Mouse (Mus musculus) liver, embryonic 16.5 days (tissue): ENCODE results near the gene E130208F15Rik. TPM values are rescaled to one million over a fixed set of nuclear protein-coding genes. Genes with fewer than 3 reads are reported as not detected.

Source experiments
- ATAC-seq: fragments of 200-750 bp; cut with Nextera tagmentation; 2 replicates; pipeline ENCODE4 v1.8.0; 2017; ENCODE audit warnings: low read depth, mild to moderate bottlenecking, moderate number of reproducible peaks, moderate library complexity
- H3K27ac ChIP-seq: fragments of 300-500 bp; sonication (generic); 2 replicates; pipeline ENCODE4 v1.5.1; 2014; ENCODE audit warnings: mild to moderate bottlenecking, low read length
- H3K27me3 ChIP-seq: fragments of 300-500 bp; sonication (generic); 2 replicates; pipeline ENCODE4 v1.6.1; 2014; ENCODE audit warnings: low read depth, low read length, mixed read lengths; ENCODE audit not compliant: control insufficient read depth, insufficient read depth
- H3K36me3 ChIP-seq: fragments of 300-500 bp; sonication (generic); 2 replicates; pipeline ENCODE4 v1.6.1; 2014; ENCODE audit warnings: mild to moderate bottlenecking; ENCODE audit not compliant: control insufficient read depth, insufficient read depth
- H3K4me1 ChIP-seq: fragments of 300-500 bp; sonication (generic); 2 replicates; pipeline ENCODE4 v1.6.1; 2014; ENCODE audit warnings: low read depth, low read length, mixed read lengths; ENCODE audit not compliant: control insufficient read depth
- H3K4me2 ChIP-seq: fragments of 300-500 bp; sonication (generic); 2 replicates; pipeline ENCODE4 v1.6.1; 2014; ENCODE audit warnings: low read depth, low read length, mixed read lengths
- H3K4me3 ChIP-seq: fragments of 300-500 bp; sonication (generic); 2 replicates; pipeline ENCODE4 v1.5.1; 2014; ENCODE audit warnings: low read depth, mild to moderate bottlenecking, low read length
- H3K9ac ChIP-seq: fragments of 300-500 bp; sonication (generic); 2 replicates; pipeline ENCODE4 v1.6.1; 2014; ENCODE audit warnings: low read depth, low read length
- H3K9me3 ChIP-seq: fragments of 300-500 bp; sonication (generic); replicated peaks from 2 replicates; pipeline ENCODE4 v1.6.1; 2016; ENCODE audit warnings: low read length; ENCODE audit not compliant: control insufficient read depth
- WGBS: fragments of 180-500 bp; shearing (Covaris S2); extraction: QIAGEN DNeasy Blood & Tissue Kit; methylation state at CpG from one replicate; pipeline ENCODE4 v1.1.7; 2014; ENCODE audit not compliant: insufficient replicate concordance; 5-methylcytosine and 5-hydroxymethylcytosine counted together
- polyA plus RNA-seq: library from polyadenylated mRNA; unstranded; fragments of >200 nt; fragmentation: Nextera tagmentation; extraction: Ambion mirVana; gene quantifications from 2 replicates; pipeline ENCODE4 v1.2.1, GENCODE M21; 2015

The E130208F15Rik gene
- polyA plus RNA-seq, 1 experiment from 2014 or later: 0.30 TPM

DNA sequence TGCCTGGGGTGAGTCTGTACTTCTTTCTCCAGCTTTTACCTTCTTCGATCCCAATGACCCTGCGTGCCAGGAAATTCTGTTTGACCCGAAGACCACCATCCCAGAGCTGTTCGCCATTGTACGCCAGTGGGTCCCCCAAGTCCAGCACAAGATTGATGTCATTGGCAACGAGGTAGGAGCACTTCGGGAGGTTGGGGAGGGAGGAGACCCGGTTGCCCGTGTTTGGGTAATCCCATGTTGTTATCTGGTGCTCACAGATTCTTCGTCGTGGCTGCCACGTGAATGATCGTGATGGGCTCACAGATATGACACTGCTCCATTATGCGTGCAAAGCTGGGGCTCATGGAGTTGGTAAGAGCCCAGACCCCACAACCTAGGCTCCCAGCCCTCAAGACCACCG lies 24.7 kb upstream of the E130208F15Rik start:
- no peak overlapping the region for H3K4me3 ChIP-seq
- H3K4me1 ChIP-seq: no peaks in the 10 kb centered on the region
- H3K27ac ChIP-seq: no peak overlapping the region
- H3K36me3 ChIP-seq: no peaks in the 10 kb centered on the region
- no peak overlapping the region for H3K9ac ChIP-seq
- 56% methylated on average over 15 of the region's 15 CpGs for WGBS
- H3K27me3 ChIP-seq: no peaks in the 10 kb centered on the region; the same call in 1 of the 2 replicates
- ATAC-seq: no peak
- H3K4me2 ChIP-seq: no peak overlapping the region
- no peaks in the 10 kb centered on the region for H3K9me3 ChIP-seq

DNA sequence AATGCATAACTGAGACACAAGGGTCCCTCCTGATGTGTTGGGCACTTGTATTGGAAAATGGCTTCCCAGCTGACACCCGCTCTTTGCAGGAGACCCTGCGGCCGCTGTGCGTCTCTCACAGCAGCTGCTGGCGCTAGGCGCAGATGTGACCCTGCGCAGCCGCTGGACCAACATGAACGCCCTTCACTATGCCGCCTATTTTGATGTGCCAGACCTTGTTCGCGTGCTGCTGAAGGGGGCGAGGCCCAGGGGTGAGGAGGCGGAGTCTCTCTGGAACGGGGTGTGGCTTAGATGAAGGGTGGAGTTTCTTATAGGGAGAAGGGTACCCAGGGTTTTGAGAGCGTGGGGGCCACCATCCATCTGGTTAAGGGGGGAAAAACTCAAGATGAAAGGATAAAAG lies 24.3 kb upstream of the E130208F15Rik start:
- no peaks in the 10 kb centered on the region for H3K36me3 ChIP-seq
- H3K9ac ChIP-seq: no peak overlapping the region
- no peaks in the 10 kb centered on the region for H3K9me3 ChIP-seq
- no peak for ATAC-seq
- no peak overlapping the region for H3K4me3 ChIP-seq
- H3K27ac ChIP-seq: no peak overlapping the region
- WGBS: 72% methylated on average over 16 of the region's 16 CpGs
- H3K4me1 ChIP-seq: no peaks in the 10 kb centered on the region
- H3K4me2 ChIP-seq: no peak overlapping the region
- no peaks in the 10 kb centered on the region for H3K27me3 ChIP-seq

DNA sequence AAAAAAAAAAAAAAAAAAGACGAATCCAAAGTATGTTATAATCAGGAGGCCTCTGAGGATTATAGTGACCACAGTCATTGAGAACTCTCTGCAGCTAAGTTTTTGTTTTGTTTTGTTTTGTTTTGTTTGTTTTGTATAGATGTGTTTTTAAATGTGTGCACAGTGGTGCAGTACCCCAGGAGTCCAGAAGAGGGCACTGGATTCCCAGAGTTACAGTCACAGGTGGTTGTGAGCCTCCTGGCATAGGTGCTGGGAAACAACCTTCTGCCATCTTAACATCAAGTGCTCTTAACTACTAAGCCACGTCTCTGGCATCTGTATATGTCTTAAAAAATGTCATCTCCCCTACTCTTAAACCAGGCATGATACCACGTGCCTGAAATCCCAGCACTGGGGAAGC lies 20.6 kb upstream of the E130208F15Rik start:
- Histone ChIP-seq H3K4me3 (no peak overlapping the region), H3K9ac (no peak overlapping the region), H3K9me3 (no peaks in the 10 kb centered on the region), H3K36me3 (no peaks in the 10 kb centered on the region), H3K4me2 (no peak overlapping the region), H3K27me3 (no peaks in the 10 kb centered on the region), H3K4me1 (no peaks in the 10 kb centered on the region), H3K27ac (no peak overlapping the region)
- 33% methylated on average over 3 of the region's 3 CpGs for WGBS
- no peak for ATAC-seq

DNA sequence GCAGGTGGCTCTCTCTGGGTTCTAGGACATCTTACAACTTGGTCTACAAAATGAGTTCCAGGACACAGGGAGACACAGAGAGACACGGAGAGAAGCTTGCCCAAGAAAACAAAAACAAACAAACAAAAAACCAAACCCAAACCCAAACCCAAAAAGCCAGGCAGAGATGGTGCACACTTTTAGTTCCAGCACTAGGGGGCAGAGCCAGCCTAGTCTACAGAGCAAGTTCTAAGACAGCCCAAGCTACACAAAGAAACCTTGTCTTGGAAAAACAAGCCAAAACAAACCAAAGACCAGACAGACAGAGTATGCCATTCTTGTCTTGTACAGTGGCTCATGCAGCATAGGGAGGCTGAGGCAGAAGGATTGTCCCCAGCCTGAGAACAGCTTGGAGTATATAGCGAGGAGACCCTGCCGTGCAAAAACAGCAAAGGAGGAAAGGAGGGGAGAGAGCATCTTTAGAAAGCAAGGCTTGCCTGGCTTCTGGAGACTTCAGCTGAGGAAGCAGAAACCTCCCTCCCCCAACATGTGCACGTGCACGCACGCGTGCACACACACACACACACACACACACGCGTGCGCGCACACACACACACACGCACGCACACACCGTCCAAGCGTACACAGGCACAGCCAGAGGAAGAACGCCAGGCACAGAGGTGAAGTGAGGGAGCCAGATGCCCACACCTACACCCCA lies 15.3 kb upstream of the E130208F15Rik start:
- Histone ChIP-seq H3K4me3 (no peak overlapping the region), H3K36me3 (no peaks in the 10 kb centered on the region), H3K9ac (no peak overlapping the region), H3K27me3 (no peaks in the 10 kb centered on the region), H3K27ac (no peak overlapping the region), H3K4me2 (no peak overlapping the region), H3K9me3 (no peaks in the 10 kb centered on the region), H3K4me1 (peaks cover 12% of the 10 kb centered on the region)
- ATAC-seq: no peak
- WGBS: 80% methylated on average over 16 of the region's 16 CpGs

DNA sequence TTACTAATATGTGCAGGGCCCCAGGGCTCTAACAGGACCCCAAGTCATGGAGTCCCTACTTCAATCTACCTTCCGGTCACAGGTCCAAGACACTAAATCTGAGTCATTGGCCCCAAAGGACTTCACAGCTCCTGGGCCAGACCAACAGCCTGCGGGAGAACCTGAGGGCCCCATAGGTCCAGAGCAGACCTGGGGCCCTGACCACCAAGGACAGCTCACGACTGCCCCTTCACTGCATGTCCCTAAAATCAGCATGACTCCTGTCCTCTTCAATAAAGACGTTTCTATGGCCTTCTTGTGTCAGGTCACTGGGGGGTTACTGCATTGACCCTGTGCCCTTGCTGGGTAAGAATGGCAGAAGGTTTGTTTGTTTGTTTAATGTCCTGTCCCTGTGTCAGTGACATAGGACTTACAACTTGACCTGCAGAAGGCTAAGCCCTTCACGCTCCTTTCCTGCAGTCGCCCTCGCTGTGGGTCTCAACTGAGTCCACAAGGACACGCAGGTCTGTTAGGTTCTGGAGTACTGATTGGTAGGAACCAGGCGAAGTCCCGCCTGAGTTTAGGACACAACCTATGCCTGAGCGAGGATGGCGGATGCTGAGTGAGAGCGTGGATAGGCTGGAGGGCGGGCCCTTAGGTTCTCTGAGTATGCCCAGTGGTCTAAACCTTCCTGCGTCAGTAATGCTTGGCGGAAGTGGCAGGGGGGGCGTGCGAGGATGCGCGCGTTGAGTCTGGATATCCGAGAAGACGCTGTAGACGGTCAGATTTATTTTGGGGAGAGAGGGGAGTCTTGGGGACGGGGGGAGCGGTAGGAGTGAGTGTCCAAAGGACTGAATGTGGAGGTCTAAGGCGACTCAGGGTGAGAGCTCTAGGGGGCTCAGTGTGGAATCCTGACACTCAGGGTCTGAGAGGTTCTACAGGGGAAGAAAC lies 13.2 kb upstream of the E130208F15Rik start, which contains the start of gene Alkbh6:
Gene Alkbh6 (plus strand): TSS at position 642 of the 930 bp plus-strand sequence.
- peaks cover 12% of the 10 kb centered on the region for H3K4me1 ChIP-seq
- H3K9me3 ChIP-seq: no peaks in the 10 kb centered on the region
- no peak within 1 kb of the TSS; the same call in 1 of the 2 replicates for H3K27ac ChIP-seq
- H3K4me2 ChIP-seq: peak within 1 kb of the TSS; percentile 78
- H3K4me3 ChIP-seq: peak within 1 kb of the TSS; percentile 62
- peak; percentile 100 for ATAC-seq
- H3K36me3 ChIP-seq: no peaks in the 10 kb centered on the region
- H3K9ac ChIP-seq: peak within 1 kb of the TSS; percentile 55
- WGBS: 4% methylated on average over 27 of the region's 27 CpGs
- no peaks in the 10 kb centered on the region for H3K27me3 ChIP-seq

DNA sequence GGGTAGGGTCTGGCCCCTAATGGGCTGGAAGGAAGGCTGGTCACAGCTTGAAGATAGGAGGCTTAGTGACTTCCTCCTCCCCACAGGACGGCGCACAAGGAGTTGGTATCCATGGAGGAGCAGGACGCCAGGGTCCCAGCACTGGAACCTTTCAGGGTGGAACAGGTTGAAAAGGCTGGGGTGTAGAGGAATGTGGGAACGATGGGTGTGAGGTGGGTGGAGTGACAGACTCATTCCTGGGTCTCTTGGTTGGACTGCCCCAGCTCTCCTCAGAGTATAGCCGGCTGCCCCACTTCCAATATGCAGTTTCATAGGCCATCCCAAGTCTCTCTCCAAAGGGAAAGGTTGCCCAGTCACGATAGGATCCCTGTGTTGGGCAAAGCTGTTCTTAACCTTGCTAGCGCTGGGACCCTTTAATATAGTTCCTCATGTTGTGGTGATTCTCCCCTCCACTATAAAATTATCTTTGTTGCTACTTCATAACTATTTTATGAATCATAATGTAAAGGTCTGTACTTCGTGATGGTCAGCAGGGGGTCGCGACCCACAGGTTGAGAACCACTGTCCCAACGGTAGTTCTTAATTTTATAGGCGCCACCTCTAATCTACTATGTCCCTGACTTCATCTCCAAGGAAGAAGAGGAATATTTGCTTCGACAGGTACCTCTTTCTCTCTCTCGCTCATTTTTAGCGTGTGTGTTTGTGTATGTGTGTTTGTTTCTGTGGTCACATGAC lies 12.0 kb upstream of the E130208F15Rik start:
- WGBS: 54% methylated on average over 15 of the region's 15 CpGs
- Histone ChIP-seq H3K27me3 (no peaks in the 10 kb centered on the region), H3K4me2 (peak overlapping the region; percentile 78), H3K27ac (no peak overlapping the region), H3K4me1 (peaks cover 12% of the 10 kb centered on the region), H3K9ac (peak overlapping the region; percentile 55), H3K36me3 (no peaks in the 10 kb centered on the region), H3K9me3 (no peaks in the 10 kb centered on the region), H3K4me3 (peak overlapping the region; percentile 62)
- ATAC-seq: no peak

DNA sequence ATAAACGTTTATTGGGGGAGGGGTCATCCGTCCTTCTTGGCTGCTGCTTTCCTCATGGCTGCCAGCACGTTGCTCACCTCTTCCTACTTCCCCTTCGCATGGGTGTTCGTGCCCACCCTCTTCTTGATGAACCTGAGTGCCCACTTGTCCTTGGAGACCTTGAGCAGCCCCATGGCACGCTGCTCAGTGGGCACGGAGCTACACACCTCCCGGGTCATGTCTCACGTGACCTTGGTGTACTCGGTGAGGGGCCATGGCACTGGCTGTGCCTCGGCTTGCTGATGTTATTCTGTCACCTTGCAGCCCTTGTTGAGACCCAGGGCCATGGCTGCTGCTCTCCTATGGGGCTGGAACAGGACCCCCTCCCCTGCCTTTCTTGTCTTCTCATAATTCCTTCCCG lies 11.4 kb upstream of the E130208F15Rik start:
- no peak for ATAC-seq
- H3K9ac ChIP-seq: no peak overlapping the region
- 72% methylated on average over 12 of the region's 12 CpGs for WGBS

DNA sequence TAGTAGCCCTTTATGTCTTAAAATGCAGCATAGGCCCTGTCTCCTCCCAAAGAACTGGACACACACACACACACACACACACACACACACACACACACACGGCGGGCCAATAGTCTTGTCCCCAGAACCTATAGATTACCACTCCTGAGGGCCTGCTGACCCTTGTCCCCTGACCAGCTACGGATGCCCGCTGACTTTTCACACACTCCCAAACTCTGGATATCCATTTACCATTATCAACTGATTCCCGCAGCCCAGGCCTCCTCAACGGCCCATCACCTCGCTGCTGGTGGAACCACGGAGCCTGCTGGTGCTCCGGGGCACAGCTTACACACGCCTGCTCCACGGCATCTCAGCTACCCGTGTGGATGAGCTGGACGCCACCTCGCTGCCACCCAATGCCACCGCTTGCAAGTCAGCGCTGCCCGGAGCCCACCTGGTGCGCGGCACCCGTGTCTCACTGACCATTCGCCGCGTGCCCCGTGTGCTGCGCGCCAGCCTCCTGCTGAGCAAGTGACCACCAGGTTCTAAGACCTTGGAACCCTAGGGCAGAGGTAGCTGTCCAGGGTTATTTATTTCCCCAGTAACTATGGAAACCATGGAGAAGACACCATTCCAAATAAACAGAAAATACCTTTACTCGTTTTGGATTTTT lies 7.7 kb upstream of the E130208F15Rik start:
- H3K4me3 ChIP-seq: peak overlapping the region; percentile 47

More for the DNA sequence above, 11.4 kb upstream of the E130208F15Rik start:
- H3K27me3 ChIP-seq: no peaks in the 10 kb centered on the region
- no peaks in the 10 kb centered on the region for H3K9me3 ChIP-seq
- no peak overlapping the region for H3K4me2 ChIP-seq
- no peak overlapping the region for H3K4me3 ChIP-seq
- H3K4me1 ChIP-seq: peaks cover 12% of the 10 kb centered on the region
- no peaks in the 10 kb centered on the region for H3K36me3 ChIP-seq
- no peak overlapping the region for H3K27ac ChIP-seq

More for the DNA sequence above, 7.7 kb upstream of the E130208F15Rik start:
- Histone ChIP-seq H3K27me3 (no peaks in the 10 kb centered on the region), H3K9me3 (no peaks in the 10 kb centered on the region), H3K27ac (no peak overlapping the region), H3K9ac (peak overlapping the region; percentile 37; the same call in 1 of the 2 replicates), H3K4me1 (peaks cover 8% of the 10 kb centered on the region), H3K4me2 (peak overlapping the region; percentile 38), H3K36me3 (no peaks in the 10 kb centered on the region)
- ATAC-seq: peak; percentile 49
- 58% methylated on average over 27 of the region's 27 CpGs for WGBS
